Mouse (Mus musculus): Measurements from ENCODE around the gene Amn. TPM values are rescaled to one million over a fixed set of nuclear protein-coding genes. Genes with fewer than 3 reads are reported as not detected.

The Amn gene
- total and polyA plus RNA-seq, 2 experiments, result 0.09 to 0.55 TPM

DNA sequence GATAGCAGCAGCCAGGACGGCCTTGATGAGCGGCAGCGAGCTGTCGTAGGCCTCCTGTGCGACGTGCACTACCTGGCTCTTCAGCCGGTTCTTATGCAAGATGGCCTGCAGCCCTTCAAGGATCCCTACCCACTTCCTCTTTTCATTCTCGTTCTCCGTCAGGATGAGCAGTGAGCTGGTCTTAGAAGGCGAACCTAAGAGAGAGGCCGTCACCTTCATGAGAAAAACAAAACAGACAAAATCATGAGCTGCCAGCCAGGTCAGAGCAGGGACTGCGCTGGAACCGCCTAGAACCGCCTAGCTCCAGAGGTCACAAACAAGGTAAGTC is 31.1 kb downstream of the Amn start:
- no peak for DNase-seq (ENCODE audit: extremely low read depth, low read depth, low spot score)
- no peak overlapping the region for H3K9ac ChIP-seq (ENCODE audit: low read depth, low read length)
- no peak for TF ChIP-seq POLR2A (IDR thresholded peaks at IDR 0.05; ENCODE audit: extremely low read depth, insufficient read depth, low read length)
- WGBS, result 93% methylated on average over 14 of the region's 14 CpGs
- H3K27ac ChIP-seq (replicated peaks; ENCODE audit: insufficient read depth, low read depth, low read length), result no peak overlapping the region
- H3K4me1 ChIP-seq (ENCODE audit: control insufficient read depth, insufficient read depth, low read length), result no peaks in the 10 kb centered on the region
- peaks cover 30% of the 10 kb centered on the region for H3K36me3 ChIP-seq (ENCODE audit: control insufficient read depth, insufficient read depth, low read length)
- H3K79me2 ChIP-seq (ENCODE audit: control insufficient read depth, insufficient read depth, low read length), result no peaks in the 10 kb centered on the region
- H3K4me3 ChIP-seq (ENCODE audit: insufficient read depth, low read depth, low read length), result no peak overlapping the region
- no peaks in the 10 kb centered on the region for H3K27me3 ChIP-seq (ENCODE audit: control insufficient read depth, insufficient read depth, low read length)

DNA sequence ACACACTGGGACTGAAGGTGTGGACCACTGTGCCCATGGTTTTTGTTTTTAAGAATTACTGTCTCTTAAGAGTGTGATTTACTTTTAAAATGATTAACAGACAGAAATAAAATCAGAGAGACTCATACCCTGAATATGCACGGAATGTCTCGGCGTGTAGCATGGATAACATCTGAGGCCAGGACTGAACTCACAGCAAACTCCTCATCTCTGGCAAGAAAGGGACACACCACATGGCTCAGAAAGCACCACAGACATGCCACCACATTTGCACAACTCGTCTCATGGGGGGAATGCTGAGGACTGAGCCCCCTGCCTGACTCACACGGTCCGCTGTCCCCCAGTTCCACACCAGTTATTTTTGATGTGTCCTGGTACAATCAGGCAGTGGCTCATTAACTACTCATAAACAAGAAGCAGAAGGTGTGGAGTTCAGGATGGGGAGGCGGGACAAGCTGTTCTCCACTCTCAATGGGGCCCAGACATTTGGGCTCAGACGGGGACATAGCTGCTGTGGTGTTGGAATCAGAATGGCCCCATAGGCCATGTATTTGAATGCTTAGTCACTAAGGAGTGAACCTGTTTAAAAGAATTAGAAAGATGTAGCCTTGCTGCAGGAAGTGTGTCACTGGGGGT is 32.9 kb downstream of the Amn start:
- Histone ChIP-seq H3K79me2 (ENCODE audit: control insufficient read depth, insufficient read depth, low read length) (no peaks in the 10 kb centered on the region), H3K36me3 (ENCODE audit: control insufficient read depth, insufficient read depth, low read length) (peaks cover 37% of the 10 kb centered on the region), H3K4me1 (ENCODE audit: control insufficient read depth, insufficient read depth, low read length) (no peaks in the 10 kb centered on the region), H3K9ac (ENCODE audit: low read depth, low read length) (no peak overlapping the region), H3K4me3 (ENCODE audit: insufficient read depth, low read depth, low read length) (no peak overlapping the region), H3K27ac (replicated peaks; ENCODE audit: insufficient read depth, low read depth, low read length) (no peak overlapping the region), H3K27me3 (ENCODE audit: control insufficient read depth, insufficient read depth, low read length) (no peaks in the 10 kb centered on the region)
- no peak for DNase-seq (ENCODE audit: extremely low read depth, low read depth, low spot score)
- TF ChIP-seq POLR2A (IDR thresholded peaks at IDR 0.05; ENCODE audit: extremely low read depth, insufficient read depth, low read length) (no peak), CTCF (IDR thresholded peaks at IDR 0.05; ENCODE audit: low read depth, low read length) (no peak)
- WGBS, result 95% methylated on average over 8 of the region's 8 CpGs

DNA sequence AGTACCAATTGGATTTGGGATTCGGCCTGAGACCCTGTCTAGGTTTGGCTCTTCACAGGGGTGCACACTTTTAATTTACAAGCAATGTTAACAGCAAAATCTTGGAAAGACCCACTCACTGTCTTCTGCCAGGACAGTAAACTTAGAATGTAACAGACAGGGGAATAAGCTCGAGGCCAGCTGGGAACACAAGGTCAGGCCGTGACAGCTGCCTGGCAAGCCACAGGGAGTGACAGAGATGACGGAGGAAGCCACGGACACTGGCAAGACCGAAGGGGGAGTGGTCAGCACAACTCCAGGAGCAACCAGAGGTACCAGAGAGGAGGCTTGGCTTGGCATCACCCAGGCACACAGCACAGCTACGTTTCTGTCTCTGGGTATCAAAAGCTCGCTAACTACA is 35.9 kb downstream of the Amn start:
- no peaks in the 10 kb centered on the region for H3K27me3 ChIP-seq (ENCODE audit: control insufficient read depth, insufficient read depth, low read length)
- no peak overlapping the region for H3K4me3 ChIP-seq (ENCODE audit: insufficient read depth, low read depth, low read length)
- no peaks in the 10 kb centered on the region for H3K4me1 ChIP-seq (ENCODE audit: control insufficient read depth, insufficient read depth, low read length)
- no peaks in the 10 kb centered on the region for H3K79me2 ChIP-seq (ENCODE audit: control insufficient read depth, insufficient read depth, low read length)
- H3K27ac ChIP-seq (replicated peaks; ENCODE audit: insufficient read depth, low read depth, low read length), result no peak overlapping the region
- DNase-seq (ENCODE audit: extremely low read depth, low read depth, low spot score), result no peak
- TF ChIP-seq CTCF (IDR thresholded peaks at IDR 0.05; ENCODE audit: low read depth, low read length) (no peak), POLR2A (IDR thresholded peaks at IDR 0.05; ENCODE audit: extremely low read depth, insufficient read depth, low read length) (no peak)
- WGBS, result 68% methylated on average over 8 of the region's 8 CpGs
- H3K9ac ChIP-seq (ENCODE audit: low read depth, low read length), result no peak overlapping the region
- peaks cover 48% of the 10 kb centered on the region for H3K36me3 ChIP-seq (ENCODE audit: control insufficient read depth, insufficient read depth, low read length)

DNA sequence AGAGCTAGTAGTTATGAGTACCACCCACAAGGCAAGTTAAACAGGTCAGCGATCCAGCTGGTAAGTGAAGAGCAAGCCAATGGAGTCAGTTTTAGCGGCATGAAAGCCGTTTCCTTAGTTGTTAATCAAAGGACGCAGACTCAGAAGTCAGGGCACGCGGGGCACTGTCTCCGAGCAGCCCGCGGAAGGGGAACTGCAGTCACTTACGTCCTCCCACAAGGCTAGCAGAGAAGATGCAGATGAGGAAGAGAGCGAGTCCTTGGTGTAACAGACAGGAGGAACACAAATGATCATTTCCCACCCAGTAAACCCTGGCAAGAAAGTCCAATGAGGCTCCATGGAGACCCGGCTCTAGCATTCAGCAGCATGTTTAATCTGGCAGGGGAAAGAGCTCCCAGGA is 38.4 kb downstream of the Amn start:
- DNase-seq (ENCODE audit: extremely low read depth, low read depth, low spot score), result no peak
- Histone ChIP-seq H3K79me2 (ENCODE audit: control insufficient read depth, insufficient read depth, low read length) (no peaks in the 10 kb centered on the region), H3K27ac (replicated peaks; ENCODE audit: insufficient read depth, low read depth, low read length) (no peak overlapping the region), H3K4me3 (ENCODE audit: insufficient read depth, low read depth, low read length) (no peak overlapping the region), H3K9ac (ENCODE audit: low read depth, low read length) (no peak overlapping the region), H3K4me1 (ENCODE audit: control insufficient read depth, insufficient read depth, low read length) (no peaks in the 10 kb centered on the region), H3K36me3 (ENCODE audit: control insufficient read depth, insufficient read depth, low read length) (peaks cover 60% of the 10 kb centered on the region), H3K27me3 (ENCODE audit: control insufficient read depth, insufficient read depth, low read length) (no peaks in the 10 kb centered on the region)
- 82% methylated on average over 12 of the region's 12 CpGs for WGBS
- TF ChIP-seq CTCF (IDR thresholded peaks at IDR 0.05; ENCODE audit: low read depth, low read length), result no peak

DNA sequence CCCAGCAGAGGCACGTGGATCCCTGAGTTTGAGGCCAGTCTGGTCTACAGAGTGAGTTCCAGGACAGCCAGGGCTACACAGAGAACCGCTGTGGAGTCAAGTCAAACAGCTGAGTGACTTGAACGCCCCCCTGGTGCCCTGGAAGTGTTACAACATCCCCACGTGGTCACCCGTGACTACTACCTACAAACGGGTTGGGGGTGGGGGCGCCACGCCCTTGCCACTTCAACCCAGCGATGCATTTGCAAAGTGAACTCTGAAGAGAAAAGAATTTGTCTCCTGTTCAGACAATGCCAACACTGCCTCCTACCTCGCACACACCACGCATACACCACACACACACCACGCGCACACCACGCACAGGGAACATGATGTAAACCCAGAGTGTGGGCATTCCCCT is 39.0 kb downstream of the Amn start:
- Histone ChIP-seq H3K4me3 (ENCODE audit: insufficient read depth, low read depth, low read length) (no peak overlapping the region), H3K36me3 (ENCODE audit: control insufficient read depth, insufficient read depth, low read length) (peaks cover 61% of the 10 kb centered on the region), H3K4me1 (ENCODE audit: control insufficient read depth, insufficient read depth, low read length) (no peaks in the 10 kb centered on the region), H3K27me3 (ENCODE audit: control insufficient read depth, insufficient read depth, low read length) (no peaks in the 10 kb centered on the region), H3K27ac (replicated peaks; ENCODE audit: insufficient read depth, low read depth, low read length) (no peak overlapping the region), H3K9ac (ENCODE audit: low read depth, low read length) (no peak overlapping the region), H3K79me2 (ENCODE audit: control insufficient read depth, insufficient read depth, low read length) (no peaks in the 10 kb centered on the region)
- WGBS, result 83% methylated on average over 14 of the region's 14 CpGs
- no peak for TF ChIP-seq POLR2A (IDR thresholded peaks at IDR 0.05; ENCODE audit: extremely low read depth, insufficient read depth, low read length)
- TF ChIP-seq CTCF (IDR thresholded peaks at IDR 0.05; ENCODE audit: low read depth, low read length), result no peak
- no peak for DNase-seq (ENCODE audit: extremely low read depth, low read depth, low spot score)

DNA sequence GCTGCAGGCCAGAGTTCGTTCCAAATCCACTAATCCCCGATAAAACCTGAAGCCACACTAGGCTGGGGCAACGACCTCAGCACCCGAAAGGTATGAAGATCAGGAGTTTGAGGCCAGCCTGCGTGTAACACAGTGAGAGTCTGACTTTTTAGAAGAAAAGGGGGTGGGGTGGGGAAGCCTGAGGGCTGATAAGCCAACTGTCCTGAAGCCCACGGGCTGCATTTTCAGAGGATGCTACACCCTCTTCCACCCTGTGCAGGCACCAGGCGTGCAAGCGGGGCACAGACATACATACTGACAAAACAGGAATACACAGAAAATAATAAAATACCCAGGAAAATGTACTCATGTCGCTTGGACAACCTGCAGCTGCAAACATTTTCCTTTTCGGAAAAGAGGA is 40.9 kb downstream of the Amn start:
- DNase-seq (ENCODE audit: extremely low read depth, low read depth, low spot score), result no peak
- TF ChIP-seq CTCF (IDR thresholded peaks at IDR 0.05; ENCODE audit: low read depth, low read length), result no peak
- no peak for TF ChIP-seq POLR2A (IDR thresholded peaks at IDR 0.05; ENCODE audit: extremely low read depth, insufficient read depth, low read length)
- peaks cover 67% of the 10 kb centered on the region for H3K36me3 ChIP-seq (ENCODE audit: control insufficient read depth, insufficient read depth, low read length)
- H3K9ac ChIP-seq (ENCODE audit: low read depth, low read length), result no peak overlapping the region
- H3K79me2 ChIP-seq (ENCODE audit: control insufficient read depth, insufficient read depth, low read length), result no peaks in the 10 kb centered on the region
- WGBS, result 90% methylated on average over 10 of the region's 10 CpGs
- no peak overlapping the region for H3K4me3 ChIP-seq (ENCODE audit: insufficient read depth, low read depth, low read length)
- no peaks in the 10 kb centered on the region for H3K27me3 ChIP-seq (ENCODE audit: control insufficient read depth, insufficient read depth, low read length)
- H3K27ac ChIP-seq (replicated peaks; ENCODE audit: insufficient read depth, low read depth, low read length), result no peak overlapping the region
- H3K4me1 ChIP-seq (ENCODE audit: control insufficient read depth, insufficient read depth, low read length), result no peaks in the 10 kb centered on the region
